Mouse (Mus musculus): Measurements from ENCODE around the gene Ccdc149.

Gene Ccdc149

DNA sequence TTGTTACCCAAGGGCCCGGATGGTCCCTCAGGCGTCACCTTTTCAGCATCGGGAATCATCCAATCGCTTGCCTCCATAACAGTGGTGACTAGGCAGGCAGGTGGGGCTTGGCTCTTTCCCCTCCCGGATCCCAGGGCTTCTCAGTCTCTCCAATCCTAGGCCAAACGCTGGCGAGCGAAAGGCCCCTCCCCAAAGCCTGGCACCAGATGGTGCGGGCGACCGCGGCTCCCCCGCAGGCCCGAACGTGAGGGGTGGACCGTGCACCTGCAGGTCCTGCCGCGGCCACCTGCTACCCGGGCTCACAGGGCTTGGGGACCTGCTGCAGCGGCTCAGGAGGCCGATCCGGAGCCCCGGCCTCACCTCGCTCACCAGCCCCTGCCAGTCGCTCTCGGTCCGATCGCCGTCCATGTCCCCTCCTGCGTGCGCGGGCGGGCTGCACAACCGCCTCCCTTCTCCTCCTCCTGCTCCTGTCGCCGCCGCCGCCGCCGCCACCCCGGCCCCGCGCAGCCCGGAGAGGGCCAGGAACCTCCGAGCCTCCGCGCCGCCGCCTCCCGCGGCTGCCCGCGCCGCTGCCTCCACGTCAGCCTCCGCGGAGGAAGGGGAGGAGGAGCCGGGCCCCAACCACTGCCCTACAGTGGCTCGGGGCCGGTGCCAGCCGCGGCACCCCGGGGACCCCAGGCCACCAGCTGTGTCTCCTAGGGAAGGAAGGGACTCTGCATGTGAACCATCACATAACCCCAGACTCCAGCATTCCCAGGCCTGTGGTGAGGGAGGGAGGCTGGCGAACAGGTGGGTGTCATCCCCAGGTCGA, at the start of gene Ccdc149:
TSS of gene Ccdc149 (minus strand) at position 531 of the 811 bp plus-strand sequence.
- peak; percentile 51 to 53 for DNase-seq (ENCODE audit: low spot score in 2 of 2)

DNA sequence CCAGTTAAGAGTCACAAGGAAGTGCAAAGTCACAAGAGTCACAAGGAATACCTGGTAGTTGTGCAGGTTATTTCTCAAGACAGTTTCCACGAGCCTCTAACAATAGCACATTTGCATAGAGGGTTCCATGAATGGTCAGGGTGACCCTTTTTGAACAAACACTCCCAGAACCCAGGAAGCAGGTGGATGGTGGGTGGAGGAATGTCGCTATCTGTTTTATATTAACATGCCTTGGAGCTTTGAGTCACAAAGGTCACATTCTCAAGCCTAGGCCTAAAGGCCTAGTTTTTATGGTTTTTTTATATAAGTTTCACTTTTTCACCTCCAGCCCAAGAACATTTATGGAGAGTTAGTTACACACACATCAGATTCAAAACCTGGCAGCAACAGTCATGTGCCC, 48.6 kb upstream of the Ccdc149 start:
- DNase-seq (ENCODE audit: low spot score in 2 of 2) = no peak

DNA sequence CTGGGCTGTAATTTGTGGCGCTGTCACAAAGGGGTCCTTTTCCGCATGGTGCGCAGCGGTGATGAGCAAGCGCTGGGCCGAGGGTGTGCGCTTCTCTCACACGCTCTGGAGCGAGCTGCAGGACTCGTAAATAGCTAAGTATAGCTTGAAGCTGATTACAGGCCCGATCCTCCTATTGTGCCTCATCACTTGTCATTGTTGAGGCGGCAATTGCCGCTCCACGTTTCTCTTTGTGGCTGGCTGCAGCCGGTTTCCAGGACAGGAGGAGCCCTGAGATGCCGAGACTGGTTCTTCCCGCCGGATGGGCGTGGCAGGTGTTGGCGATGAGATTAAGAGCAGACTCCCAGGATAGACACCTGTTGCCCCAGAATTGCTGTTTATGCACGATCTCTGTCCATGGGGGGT, 44.8 kb upstream of the Ccdc149 start:
- DNase-seq (ENCODE audit: low spot score in 2 of 2) = no peak

DNA sequence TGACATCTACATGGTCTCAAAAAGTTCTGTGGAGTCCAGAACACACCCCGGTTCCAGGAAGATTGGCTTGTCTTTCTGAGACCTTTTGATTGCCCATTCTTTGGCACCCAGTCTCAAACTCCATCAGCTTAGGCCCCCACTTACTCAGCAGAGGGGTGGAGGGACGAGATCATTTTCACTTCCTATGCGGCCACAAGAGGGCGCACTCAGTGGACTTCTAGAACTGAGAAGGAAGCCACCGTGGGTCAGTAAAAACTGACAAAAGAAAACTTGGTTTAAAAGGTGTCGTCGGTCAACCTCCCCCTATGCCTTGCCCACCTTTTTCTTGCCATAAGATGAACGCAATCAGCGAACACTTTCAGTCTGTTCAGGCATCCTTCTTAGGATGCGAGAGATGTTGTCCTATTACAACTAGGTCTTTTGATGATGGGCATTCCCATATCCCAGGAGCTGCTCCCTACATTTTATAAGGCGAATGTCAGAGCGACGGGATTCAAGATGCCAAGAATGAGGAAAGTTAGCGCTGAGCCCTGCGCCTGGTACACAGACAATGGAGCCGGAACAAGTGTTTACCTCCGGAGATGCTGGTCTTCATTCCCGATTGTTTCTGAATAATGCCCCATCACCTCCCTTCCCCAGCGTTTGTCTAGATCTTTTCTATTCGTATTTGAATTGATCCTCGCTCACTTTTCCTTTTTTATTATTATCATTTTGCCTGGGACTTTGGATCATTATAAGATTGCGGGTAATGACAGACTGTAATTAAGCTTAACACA, 44.1 kb upstream of the Ccdc149 start:
- peak; percentile 28 to 64 for DNase-seq (ENCODE audit: low spot score in 2 of 2)

DNA sequence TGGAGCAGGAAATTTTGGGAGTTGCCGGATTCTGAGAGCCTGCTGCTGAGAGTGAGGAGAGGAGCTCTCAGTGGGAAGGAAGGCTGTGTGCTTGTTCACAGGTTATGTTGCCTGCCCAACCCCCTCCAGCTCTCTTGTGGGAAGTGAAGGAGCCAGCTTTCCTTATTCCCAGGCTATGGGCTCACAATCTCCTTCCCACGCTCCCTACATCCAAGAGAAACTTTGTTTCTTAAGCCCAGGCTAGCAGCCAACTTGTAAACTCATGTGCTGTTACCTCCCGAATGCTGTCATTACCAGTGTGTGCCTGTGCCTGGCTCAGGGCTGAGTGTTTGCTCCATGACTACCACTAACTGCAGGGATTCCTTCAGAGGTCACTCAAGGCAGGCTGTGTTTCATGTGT, 39.8 kb upstream of the Ccdc149 start:
- DNase-seq (ENCODE audit: low spot score in 2 of 2) = peak; percentile 6 to 25

DNA sequence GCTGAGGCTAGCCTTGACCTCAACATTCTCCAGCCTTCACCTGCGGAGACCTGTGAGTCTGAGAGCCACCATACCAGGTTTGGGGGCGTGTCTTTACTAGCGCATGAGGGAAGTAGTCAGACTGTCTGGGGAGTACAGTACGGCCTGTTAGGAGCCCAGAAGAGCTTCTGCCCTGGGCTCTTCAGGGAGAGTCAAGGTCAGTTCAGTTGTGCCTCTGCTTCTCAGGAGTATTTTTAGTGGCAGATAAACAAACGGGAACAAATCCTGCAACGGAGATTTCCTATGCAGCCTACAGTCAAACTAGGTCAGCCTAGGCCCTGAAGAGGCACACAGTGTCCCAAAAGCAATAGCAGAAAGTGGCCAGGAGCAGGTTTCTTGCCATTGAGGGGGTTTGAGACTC, 38.1 kb upstream of the Ccdc149 start:
- peak; percentile 48 to 54 for DNase-seq (ENCODE audit: low spot score in 2 of 2)

DNA sequence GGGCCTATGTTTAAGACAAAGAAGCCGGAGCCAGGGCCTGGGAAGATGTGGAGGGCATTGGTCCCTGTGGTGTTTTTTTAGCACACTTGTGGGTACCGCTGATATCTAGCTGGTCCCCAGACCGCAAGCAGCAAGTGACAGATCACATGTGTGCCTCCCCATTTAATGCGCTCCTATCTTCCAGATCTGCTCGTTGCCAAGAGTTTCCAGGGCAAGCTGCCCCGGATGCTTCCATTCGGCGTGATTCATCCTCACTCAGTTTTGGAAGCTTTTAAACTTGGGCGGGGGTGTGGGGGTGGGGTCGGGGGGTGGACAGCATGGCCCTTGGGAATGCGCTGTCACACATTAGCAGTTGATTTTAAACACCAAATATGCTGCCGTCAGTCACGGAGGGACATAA, 33.3 kb upstream of the Ccdc149 start:
- DNase-seq (ENCODE audit: low spot score in 2 of 2) = no peak

DNA sequence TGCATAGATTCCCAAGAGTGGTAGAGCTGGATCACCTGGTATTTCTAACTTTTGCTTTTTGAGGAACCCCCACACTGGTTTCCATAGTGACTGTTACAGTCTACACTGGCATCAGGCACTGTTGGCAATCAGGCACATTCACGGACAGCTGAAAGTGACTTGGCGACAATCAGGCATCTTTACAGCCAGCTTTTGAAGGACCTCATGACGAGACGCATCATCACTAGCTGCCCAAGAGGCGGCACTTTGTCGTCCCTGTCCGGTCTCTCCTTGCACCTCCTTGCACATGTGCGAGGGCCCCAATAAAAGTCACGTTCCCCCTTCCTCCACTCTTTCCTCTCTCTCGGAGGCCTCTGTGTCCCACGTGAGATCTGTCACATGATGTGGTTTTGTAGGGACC, 32.8 kb upstream of the Ccdc149 start:
- no peak for DNase-seq (ENCODE audit: low spot score in 2 of 2)

DNA sequence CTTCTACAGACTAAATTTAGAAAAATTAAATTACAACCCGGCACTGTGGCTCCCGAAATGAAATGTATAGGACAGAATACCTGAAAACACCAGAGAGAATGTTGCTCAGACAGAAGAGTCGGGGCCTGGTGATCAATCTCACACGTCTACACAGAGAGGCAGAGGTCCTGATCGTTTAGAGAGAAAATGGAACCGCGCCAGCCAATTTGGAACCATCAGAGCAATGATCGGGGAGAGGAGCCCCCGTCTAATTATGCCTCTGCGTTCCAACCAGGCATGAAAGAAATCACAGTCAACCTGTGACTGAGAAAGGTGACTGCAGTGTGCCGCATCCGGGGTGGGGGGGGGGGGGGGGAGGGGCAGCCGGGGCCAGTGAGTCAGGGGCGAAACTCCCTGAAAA, 24.4 kb upstream of the Ccdc149 start:
- DNase-seq (ENCODE audit: low spot score in 2 of 2) = no peak

DNA sequence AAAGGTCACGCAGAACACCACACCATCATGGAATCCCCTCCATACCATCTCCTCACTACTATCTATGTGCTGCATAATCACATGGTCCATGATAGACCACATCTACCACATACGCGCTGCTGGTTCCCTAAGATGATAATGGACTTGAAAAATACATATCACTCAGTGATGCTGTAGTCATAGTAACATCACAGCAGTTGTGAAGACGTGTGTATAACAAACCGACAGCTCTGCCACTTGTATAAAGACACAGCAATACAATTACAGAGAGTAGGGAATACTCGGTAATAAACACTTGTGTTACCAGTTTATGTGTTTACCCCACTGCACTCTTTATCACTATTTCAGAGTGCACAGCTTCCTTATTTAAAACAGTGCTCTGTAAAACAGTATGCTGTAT, 20.2 kb upstream of the Ccdc149 start:
- DNase-seq (ENCODE audit: low spot score in 2 of 2) = no peak

DNA sequence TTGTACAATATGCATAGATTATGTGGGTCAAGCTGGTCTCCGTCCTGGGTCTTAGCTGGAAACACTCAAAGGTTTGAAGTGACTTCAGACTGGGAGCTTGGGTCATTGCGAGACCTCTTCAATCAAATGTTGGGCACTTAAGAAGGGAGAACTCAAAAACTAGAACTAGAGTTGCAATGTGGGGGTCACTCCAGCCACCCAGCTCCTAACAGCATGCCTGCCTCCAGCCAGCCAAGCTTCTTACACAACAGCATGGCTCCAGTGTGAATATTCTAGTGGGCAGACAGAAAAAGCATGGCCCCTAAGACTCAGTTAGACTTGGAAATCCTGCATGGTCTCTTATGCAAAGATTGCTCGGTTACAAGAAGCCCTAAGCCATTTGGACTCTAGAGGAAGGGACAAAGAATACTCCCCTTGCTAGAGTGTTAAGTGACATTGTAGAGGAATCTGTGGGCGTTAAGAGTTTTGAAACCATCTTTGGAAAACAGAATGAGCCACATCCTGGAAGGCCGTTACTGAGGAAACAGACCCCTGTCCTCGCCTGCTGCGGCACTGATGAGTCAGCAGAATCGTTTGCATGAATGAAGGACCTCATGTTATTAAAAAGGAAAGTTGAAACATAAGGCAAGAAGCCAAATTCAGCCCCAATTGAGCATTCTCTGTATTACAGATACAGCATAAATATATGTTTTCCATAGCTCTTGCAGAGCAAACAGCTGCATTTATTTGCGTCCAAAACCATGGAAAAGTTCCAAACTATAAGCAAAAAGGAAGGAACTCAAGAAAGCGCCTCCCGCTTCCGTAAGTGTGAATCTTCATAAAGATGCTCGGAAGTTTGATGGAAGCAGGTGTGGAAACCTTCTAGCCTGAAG, 16.5 kb upstream of the Ccdc149 start:
- DNase-seq (ENCODE audit: low spot score in 2 of 2) = no peak

DNA sequence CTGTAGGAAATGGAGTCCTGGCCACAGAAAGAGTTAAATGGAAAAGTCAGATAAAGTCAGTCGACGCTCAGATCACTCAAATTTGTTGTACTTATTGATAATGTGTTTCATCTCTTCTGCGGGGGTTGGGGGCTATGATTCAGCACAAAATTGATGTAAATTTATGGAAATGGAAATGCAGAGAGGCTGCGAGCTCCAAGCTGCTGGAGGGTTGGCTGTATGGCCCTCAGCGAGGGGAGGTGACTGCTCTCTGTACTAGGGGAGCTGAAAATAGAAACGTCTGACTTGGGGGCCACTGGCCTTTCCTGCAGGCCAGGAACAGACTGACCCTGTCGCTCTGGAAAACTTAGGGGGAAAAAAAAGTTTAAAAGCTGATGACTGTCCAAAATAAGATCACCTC, 5.5 kb upstream of the Ccdc149 start:
- peak in 1 of 2 experiments; percentile 9 for DNase-seq (ENCODE audit: low spot score in 2 of 2)

DNA sequence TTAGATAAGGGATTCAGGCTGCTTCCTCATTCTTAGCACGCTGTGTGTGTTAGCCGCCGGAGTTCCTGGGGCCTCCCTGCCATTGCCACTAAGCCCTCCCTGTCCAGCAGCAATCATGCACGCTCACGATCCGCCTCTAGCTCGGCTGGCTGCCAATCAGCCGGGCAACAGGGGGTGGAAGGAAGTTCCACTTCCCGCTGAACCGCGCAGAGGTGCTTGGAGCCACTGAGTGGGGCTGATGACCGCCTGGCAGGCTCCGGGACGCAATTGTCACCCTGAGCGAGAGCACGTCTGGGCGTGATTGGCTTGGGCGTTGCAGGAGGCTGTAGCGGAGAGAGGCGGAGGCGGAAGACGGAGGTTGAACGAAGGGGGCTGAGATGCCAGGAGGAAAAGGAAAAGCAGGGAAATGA, 5.0 kb upstream of the Ccdc149 start:
- DNase-seq (ENCODE audit: low spot score in 2 of 2) = peak; percentile 90 to 93

DNA sequence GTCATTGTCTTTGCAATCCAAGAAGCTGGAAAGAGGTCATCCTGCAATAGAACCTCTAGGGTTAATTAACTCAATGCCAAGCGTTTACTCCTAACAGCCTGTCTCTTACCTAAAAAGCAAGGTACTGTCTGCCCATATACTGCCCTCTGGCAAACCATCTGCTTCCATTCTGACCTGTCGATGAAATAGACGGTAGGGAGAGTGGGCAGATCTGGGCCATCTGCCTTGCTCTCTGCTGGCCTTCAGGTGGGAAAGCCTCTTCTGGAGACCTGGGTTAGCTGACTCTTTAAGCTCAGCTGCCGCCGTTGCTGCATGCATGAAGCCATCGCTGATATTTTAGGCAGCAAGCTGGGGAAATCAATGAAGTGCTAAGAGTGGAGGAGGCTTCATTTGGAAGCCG, 2.7 kb upstream of the Ccdc149 start:
- DNase-seq (ENCODE audit: low spot score in 2 of 2) = no peak

DNA sequence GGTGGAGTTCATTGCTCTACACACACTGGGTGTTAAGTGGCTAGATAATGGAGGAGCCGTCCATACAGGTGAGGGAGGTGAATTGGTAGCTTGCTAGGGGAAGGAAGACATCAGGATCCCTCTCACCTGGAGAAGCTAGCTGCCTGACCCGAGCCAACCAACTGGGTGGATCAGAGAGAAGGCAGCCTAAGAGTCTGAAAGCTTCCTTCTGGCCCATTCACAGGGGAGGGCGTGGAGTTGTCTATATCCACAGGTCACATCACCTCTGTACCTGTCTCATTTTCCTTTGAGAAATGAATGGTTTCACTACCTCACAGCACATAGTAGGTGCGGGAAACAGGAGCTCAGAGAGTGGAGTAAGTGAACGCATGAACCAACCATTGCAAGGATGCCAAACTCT, 770 bp downstream of the Ccdc149 start:
- no peak for DNase-seq (ENCODE audit: low spot score in 2 of 2)

DNA sequence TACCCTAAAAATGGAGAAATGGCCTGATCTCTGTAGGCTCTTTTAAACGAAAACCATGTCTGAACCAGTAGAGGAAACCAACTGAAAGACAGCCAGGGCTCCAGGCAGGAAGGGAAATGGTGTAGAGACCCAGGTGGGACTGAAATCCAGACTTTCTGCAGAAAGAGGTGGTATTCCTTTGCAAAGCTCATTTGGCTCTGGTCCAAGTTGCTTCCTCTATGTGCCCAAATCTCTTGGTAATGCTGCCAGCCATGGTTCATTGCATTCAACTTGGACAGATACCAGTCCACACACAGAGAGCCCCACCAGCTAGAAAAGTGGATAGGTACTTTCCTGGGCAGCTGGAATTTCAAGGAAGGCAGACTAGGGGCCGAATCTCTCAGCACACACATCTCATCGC, 3.5 kb downstream of the Ccdc149 start:
- no peak for DNase-seq (ENCODE audit: low spot score in 2 of 2)

DNA sequence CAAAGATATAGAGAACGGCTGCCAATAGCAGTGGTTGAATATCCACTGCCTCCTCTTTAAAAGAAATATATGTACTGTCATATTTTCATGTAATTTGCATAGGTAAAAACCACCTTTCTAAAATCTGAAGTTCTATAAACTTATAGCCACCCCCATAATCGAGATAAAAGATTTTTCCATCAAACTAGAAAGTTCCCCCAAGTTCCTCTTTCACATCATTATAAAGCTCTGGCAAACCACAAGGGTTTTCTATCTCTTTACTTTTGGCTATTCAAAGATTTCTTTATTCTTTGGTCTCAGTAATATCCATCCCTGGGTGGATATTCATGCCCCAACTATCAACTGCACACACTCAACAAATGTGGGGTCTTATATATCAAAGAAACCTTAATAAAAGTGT, 8.9 kb downstream of the Ccdc149 start:
- DNase-seq (ENCODE audit: low spot score in 2 of 2) = no peak

DNA sequence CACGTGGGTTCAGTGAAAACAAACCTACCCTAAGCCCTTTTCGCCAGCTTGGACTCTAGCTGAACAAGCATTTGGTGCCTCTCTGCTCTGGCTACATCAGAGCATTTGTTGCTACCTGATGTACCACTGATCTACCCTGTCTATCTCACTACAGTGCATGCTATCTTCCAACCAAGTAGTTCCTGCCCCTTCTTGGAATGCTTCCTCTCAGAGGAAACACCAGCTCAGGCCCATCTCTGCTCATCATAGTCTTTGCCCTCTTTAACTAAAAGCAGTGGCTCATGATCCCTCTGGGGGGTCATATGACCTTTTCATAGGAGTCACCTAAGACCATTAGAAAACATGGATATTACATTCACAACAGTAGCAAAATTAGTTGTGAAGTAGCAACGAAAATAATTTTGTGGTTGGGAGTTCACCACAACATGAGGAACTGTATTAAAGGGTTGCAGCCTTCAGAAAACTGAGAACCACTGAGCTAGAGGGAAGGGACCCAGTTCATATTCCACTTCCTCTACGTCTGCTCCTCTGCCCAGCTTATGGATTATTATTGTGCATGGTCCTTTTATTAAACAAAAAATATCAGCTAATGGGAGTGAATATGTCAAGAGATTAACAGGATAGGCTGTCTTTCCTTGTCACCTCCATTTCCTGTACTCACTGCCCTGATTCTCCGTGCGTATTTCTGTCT, 9.7 kb downstream of the Ccdc149 start:
- DNase-seq (ENCODE audit: low spot score in 2 of 2) = no peak

DNA sequence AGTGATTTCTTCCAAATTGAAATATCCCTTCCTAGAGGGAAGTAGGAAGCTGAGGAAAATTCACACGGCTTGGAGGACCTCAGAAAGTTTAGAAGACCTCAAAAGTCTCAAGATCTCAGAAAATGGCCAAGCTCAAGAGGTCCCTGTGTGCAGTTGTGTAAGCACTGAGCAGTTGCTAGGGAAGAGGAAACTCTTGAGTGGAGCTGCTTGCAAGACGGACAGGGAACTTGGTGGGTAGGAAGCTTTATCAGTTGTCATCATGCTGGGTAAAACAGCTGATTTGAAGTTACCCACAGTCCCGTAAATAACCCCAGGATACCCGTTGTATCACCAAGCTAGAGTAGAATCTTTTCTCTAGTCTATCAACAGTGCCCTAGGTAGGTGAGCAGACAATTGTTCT, 12.0 kb downstream of the Ccdc149 start:
- DNase-seq (ENCODE audit: low spot score in 2 of 2) = no peak

DNA sequence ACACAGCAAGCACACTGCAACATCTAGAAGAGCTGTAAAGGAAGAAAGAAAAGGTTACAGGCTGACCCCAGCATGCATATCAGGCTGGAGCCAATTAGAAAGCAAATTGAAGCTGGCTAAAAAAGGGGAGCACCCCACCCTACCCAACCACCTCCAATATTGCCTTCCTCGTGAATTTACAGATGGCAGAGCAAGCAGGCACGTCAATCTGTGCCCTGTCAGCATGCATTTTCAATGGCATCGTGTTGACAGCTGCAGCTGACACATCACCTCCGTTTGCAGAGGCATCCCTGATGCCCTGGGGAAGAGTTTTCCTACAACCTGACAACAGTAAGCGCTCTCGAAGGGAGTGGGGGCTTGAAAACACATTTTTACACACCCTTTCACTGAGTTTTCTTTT, 14.2 kb downstream of the Ccdc149 start:
- no peak for DNase-seq (ENCODE audit: low spot score in 2 of 2)

DNA sequence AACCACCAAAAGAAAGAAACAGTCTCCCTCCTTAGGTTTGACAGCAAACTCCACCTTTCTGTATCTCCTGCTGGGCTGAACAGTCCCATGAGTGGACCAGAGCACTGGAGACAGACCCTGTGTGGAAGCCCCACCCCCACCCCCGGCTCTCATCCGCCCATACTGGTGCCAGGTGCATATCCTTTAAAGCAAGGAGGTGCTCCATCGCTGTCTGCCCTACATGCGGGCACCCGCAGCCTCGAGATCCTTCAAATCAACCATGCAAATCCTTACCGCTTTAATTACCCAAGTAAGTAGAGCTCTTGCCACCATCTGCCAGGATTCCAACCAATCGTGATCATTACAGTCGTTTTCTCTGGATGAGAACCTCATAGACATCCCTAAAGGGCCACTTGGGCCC, 20.5 kb downstream of the Ccdc149 start:
- DNase-seq (ENCODE audit: low spot score in 2 of 2) = no peak

DNA sequence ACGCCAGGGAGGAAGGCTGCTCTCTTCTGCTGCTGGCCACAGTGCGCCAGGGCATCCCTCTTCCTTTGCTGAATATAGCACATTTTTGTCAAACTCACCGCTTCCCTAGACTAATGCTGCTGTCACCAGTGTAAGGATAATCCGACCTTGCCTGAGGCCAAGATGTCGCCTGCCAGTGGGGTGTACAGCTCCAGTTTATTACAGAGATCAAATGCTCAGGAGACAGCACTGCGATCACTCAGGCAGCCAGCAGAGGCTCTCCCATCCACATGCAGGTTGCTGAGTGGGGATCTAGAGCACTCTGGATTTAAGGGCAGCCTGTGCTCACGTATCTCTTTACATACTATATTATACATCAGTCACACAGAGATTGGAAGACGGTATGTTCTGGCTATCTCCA, 22.1 kb downstream of the Ccdc149 start:
- no peak for DNase-seq (ENCODE audit: low spot score in 2 of 2)
